In genomic region chr5:149050588-149051160, GRCm38 (mm10) we compare ENCODE assay signal across 8 mouse cellular contexts. TPM values are rescaled to one million over a fixed set of nuclear protein-coding genes. Genes with fewer than 3 reads are reported as not detected.
DNase-seq lines count a peak whose midpoint lies in the region; ATAC-seq lines count a peak whose summit lies in the region.

No protein-coding gene starts in this region.

- peaks cover 10% of the 10 kb centered on the region; the same call in 1 of the 2 replicates for H3K36me3 ChIP-seq in forebrain, embryonic 16.5 days (ENCODE audit: control insufficient read depth, insufficient read depth)
- H3K36me3 ChIP-seq in liver, embryonic 12.5 days, result peaks cover 38% of the 10 kb centered on the region

- H3K27me3 ChIP-seq in forebrain, embryonic 16.5 days (replicated peaks; ENCODE audit: control insufficient read depth, insufficient read depth, low read length), result no peaks in the 10 kb centered on the region
- H3K27me3 ChIP-seq in liver, embryonic 12.5 days (replicated peaks), result no peaks in the 10 kb centered on the region

- peaks cover 18% of the 10 kb centered on the region for H3K4me1 ChIP-seq in forebrain, embryonic 16.5 days (replicated peaks; ENCODE audit: control insufficient read depth, insufficient read depth, low read length)
- H3K4me1 ChIP-seq in liver, embryonic 12.5 days, result peaks cover 24% of the 10 kb centered on the region

- H3K27ac ChIP-seq in forebrain, embryonic 16.5 days (ENCODE audit: low read length), result peak overlapping the region; percentile 100
- H3K27ac ChIP-seq in liver, embryonic 12.5 days, result peak overlapping the region; percentile 98

- peak overlapping the region; percentile 96 for H3K9ac ChIP-seq in forebrain, embryonic 16.5 days (replicated peaks; ENCODE audit: low read depth, low read length)
- peak overlapping the region; percentile 100 for H3K9ac ChIP-seq in liver, embryonic 12.5 days

- peak overlapping the region; percentile 86 for H3K4me2 ChIP-seq in forebrain, embryonic 16.5 days (ENCODE audit: low read length)
- peak overlapping the region; percentile 81 for H3K4me2 ChIP-seq in liver, embryonic 12.5 days

- DNase-seq in adrenal gland, adult 2 months, result peak; percentile 24
- DNase-seq in adrenal gland, postnatal 10 days, result no peak
- peak; percentile 47 for DNase-seq in 3T3-L1 (ENCODE audit: low read depth, low spot score)
- DNase-seq in layer of hippocampus, adult 18-20 months (ENCODE audit: low spot score in 2 of 2), result no peak
- no peak for DNase-seq in cerebellum, postnatal 4 days (ENCODE audit: low spot score in 2 of 2)
- no peak for DNase-seq in right cerebral cortex, postnatal 4 days

- peak overlapping the region; percentile 81 for H3K4me3 ChIP-seq in forebrain, embryonic 16.5 days (replicated peaks; ENCODE audit: low read length)
- peak overlapping the region; percentile 95 for H3K4me3 ChIP-seq in liver, embryonic 12.5 days

- no peaks in the 10 kb centered on the region for H3K9me3 ChIP-seq in forebrain, embryonic 16.5 days (ENCODE audit: control insufficient read depth, low read length)
- H3K9me3 ChIP-seq in liver, embryonic 12.5 days (replicated peaks), result no peaks in the 10 kb centered on the region

- 8% methylated on average over 10 of the region's 10 CpGs for WGBS in forebrain, embryonic 16.5 days
- WGBS in liver, embryonic 12.5 days (ENCODE audit: insufficient replicate concordance), result 34% methylated on average over 10 of the region's 10 CpGs

- ATAC-seq in forebrain, embryonic 16.5 days, result no peak
- no peak for ATAC-seq in liver, embryonic 12.5 days

RNA-seq across cellular contexts. Expression of gene Gm42791, which starts 55.7 kb away (rescaled TPM):
- 1 to 10 TPM; 6.3 to 6.5 TPM for total RNA-seq in adrenal gland, adult 2 months (2021)
- polyA plus RNA-seq in adrenal gland, adult 2 months (2012; rRNA removed), result not detected in 2 replicates
- 1 to 10 TPM; 3.6 to 4.7 TPM for total RNA-seq in adrenal gland, postnatal 10 days (2021)
- 4.4 and 5.8 TPM in 2 replicates for polyA plus RNA-seq in forebrain, embryonic 16.5 days (2015; fragmentation: Nextera tagmentation; extraction: Ambion mirVana)
- polyA plus RNA-seq in liver, embryonic 12.5 days (2016; fragmentation: Nextera tagmentation; extraction: Ambion mirVana), result 0.51 and 1.7 TPM in 2 replicates
- total RNA-seq in layer of hippocampus, adult 18-20 months (2021), result 10 to 100 TPM; 32.0 to 32.9 TPM

Comparison
In these comparisons a context has a peak if more than half of its experiments do, and no peak if none do; other contexts are left out.
1. DNase-seq: peak in adrenal gland, adult 2 months (single experiment) and 3T3-L1 (single experiment); none in adrenal gland, postnatal 10 days (single experiment), layer of hippocampus, adult 18-20 months (0 of 2), cerebellum, postnatal 4 days (0 of 2) and right cerebral cortex, postnatal 4 days (single experiment).
2. RNA of gene Gm42791, which starts 55.7 kb away (total RNA-seq): 32.0 to 32.9 TPM in layer of hippocampus, adult 18-20 months; 6.3 to 6.5 TPM in adrenal gland, adult 2 months and 3.6 to 4.7 TPM in adrenal gland, postnatal 10 days; every median in the first group is over 4 times any median in the second.